Mouse (Mus musculus) brain, adult 10 weeks (tissue): ENCODE data around the gene Gfm2. TPM values are rescaled to one million over a fixed set of nuclear protein-coding genes. Genes with fewer than 3 reads are reported as not detected.

Source experiments
- polyA plus RNA-seq: library from polyadenylated mRNA; stranded (reverse); fragments of 350-450 nt; fragmentation: Illumina TruSeq; extraction: RNeasy Lipid Tissue Mini Kit (QIAGEN cat#74804); gene quantifications from one replicate; pipeline ENCODE4 v1.2.3, GENCODE M21; 2015; ENCODE audit warnings: low read depth, low replicate concordance

Gfm2 gene
- polyA plus RNA-seq = 25.6 TPM

DNA sequence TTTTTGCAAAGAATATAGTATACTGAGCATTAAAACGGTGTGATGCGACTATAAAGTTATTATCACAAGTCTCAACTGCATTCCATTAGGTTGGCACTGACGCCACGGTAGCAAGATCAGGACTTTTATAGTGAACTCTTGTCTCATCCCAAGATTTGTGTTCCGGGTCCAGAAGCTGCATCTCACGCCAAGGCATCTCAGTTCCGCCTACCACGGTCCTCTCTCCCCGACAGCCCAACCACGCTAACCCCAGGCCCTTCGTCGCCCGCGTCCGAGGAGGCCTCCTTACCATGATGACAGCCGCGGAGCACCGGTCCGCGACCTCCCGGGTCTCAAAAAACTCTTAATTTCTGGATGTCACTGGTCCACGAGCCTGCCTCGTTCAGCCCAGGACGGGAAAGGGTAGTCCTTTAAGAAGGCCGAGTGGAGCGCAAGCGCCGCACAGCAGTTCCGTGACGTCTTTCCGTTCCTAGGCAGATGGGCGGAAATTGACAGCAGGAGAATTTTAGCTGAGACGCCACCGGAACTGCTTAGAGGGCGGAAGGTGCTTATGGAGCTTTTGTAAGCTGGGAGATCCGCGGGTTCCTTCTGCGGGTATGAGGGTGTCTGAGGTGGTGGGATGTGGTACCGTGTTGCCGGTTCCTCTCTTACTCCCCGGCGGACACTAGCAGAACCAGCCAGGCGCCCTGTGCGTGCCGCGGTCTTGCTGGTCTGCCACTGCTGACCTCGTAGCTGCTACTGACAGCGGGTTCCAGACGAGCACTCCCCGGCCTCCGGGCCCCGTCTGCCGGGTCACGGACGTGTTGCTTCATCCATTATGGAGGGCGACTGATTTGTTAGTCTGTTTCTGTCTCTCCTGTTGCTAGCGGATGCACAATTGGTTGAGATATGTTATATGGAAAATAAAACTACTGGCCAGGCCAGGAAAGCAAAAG is at the start of gene Gfm2, which contains the start of gene Nsa2:
Gene Gfm2 (plus strand): TSS at position 472 of the 935 bp plus-strand sequence.
Gene Nsa2 (minus strand): TSS at position 472 of the 935 bp plus-strand sequence.

GRCm38 (mm10) chr13:97099187-97099852 is 38.4 kb upstream of the Gfm2 start, which contains the start of gene Gm6169:
Gene Gm6169 (minus strand): TSS chr13:97099237.

GRCm38 (mm10) chr13:97197932-97198562 is 60.3 kb downstream of the Gfm2 start, which contains the start of gene Hexb:
Gene Hexb (minus strand): TSS chr13:97198357.

Other genes starting within 250 kb of the Gfm2 start
- gene Gcnt4, start 213.2 kb upstream of the Gfm2 start, polyA plus RNA-seq = 6.9 TPM
- not detected for gene 1700029F12Rik, start 103.6 kb upstream of the Gfm2 start, polyA plus RNA-seq
- 36.8 TPM for gene Fam169a, start 70.7 kb upstream of the Gfm2 start, polyA plus RNA-seq
- not detected for gene Gm6169, start 38.7 kb upstream of the Gfm2 start, polyA plus RNA-seq
- 71.4 TPM for gene Nsa2, start within 50 bp of the Gfm2 start, polyA plus RNA-seq
- 167 TPM for gene Hexb, start 60.4 kb downstream of the Gfm2 start, polyA plus RNA-seq
- 369 TPM for gene Enc1, start 103.2 kb downstream of the Gfm2 start, polyA plus RNA-seq